8 mouse cellular contexts compared by ENCODE assay signal in the genomic region with DNA sequence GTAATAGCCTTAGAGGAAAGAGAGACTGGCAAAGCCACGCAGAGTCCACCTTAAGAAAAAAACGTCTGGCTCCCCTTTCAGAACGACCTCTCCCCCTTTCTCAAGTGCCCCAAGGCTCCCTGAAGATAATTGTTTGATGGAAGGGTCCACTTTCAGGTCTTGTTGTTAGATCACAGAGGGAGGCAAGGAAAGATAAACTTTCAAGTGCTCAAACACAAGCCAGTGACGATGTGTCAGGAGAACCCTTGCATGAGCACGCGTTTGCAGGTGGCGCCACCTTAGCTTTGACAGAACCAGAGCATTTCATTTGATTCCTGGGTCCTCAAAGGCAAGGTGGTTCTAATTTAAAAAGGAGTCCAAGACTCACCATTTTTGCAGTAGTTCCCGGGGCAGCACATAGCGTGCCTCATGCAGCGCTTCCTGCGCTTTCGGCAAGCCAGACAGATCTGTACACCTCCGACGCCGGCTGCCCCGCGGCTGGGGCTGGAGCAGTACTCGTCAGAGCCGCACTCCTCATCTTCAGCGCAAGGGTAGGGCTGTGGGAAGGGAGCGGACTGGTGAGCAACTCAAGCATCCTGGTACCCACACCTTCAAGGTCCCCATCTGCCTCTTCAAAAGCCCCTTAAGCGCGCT. TPM values are rescaled to one million over a fixed set of nuclear protein-coding genes. Genes with fewer than 3 reads are reported as not detected.
DNase-seq lines count a peak whose midpoint lies in the region; ATAC-seq lines count a peak whose summit lies in the region.

No protein-coding gene starts in this region.

- no peak overlapping the region for H3K27ac ChIP-seq in kidney, embryonic 14.5 days (ENCODE audit: low read depth, low read length)
- peak overlapping the region; percentile 22; the same call in 1 of the 2 replicates for H3K27ac ChIP-seq in embryonic facial prominence, embryonic 15.5 days (replicated peaks)
- no peak overlapping the region for H3K27ac ChIP-seq in limb, embryonic 12.5 days
- H3K27ac ChIP-seq in neural tube, embryonic 14.5 days (ENCODE audit: low read depth, low read length), result no peak overlapping the region

- DNase-seq in kidney, adult 8-10 months, result no peak
- DNase-seq in adrenal gland, postnatal 14 days, result no peak
- DNase-seq in urinary bladder, postnatal 36 days (ENCODE audit: low spot score in 2 of 2), result no peak
- no peak for DNase-seq in ovary, postnatal 14 days (ENCODE audit: low spot score)

- peaks cover 5% of the 10 kb centered on the region; the same call in 1 of the 2 replicates for H3K4me1 ChIP-seq in kidney, embryonic 14.5 days (ENCODE audit: control insufficient read depth, insufficient read depth, low read length)
- H3K4me1 ChIP-seq in embryonic facial prominence, embryonic 15.5 days, result peaks cover 22% of the 10 kb centered on the region
- peaks cover 15% of the 10 kb centered on the region for H3K4me1 ChIP-seq in limb, embryonic 12.5 days (replicated peaks)
- H3K4me1 ChIP-seq in neural tube, embryonic 14.5 days (ENCODE audit: control insufficient read depth, insufficient read depth, low read length), result peaks cover 15% of the 10 kb centered on the region

- H3K4me3 ChIP-seq in kidney, embryonic 14.5 days (ENCODE audit: low read length), result peak overlapping the region; percentile 52
- peak overlapping the region; percentile 47 for H3K4me3 ChIP-seq in embryonic facial prominence, embryonic 15.5 days (replicated peaks)
- H3K4me3 ChIP-seq in limb, embryonic 12.5 days (replicated peaks), result peak overlapping the region; percentile 42
- peak overlapping the region; percentile 30 for H3K4me3 ChIP-seq in neural tube, embryonic 14.5 days (ENCODE audit: low read depth, low read length)

- H3K36me3 ChIP-seq in kidney, embryonic 14.5 days (ENCODE audit: control insufficient read depth, insufficient read depth, low read length), result no peaks in the 10 kb centered on the region
- no peaks in the 10 kb centered on the region for H3K36me3 ChIP-seq in embryonic facial prominence, embryonic 15.5 days
- no peaks in the 10 kb centered on the region for H3K36me3 ChIP-seq in limb, embryonic 12.5 days
- no peaks in the 10 kb centered on the region for H3K36me3 ChIP-seq in neural tube, embryonic 14.5 days (ENCODE audit: control insufficient read depth, insufficient read depth, low read length)

- WGBS in kidney, embryonic 14.5 days, result 0% methylated on average over 23 of the region's 23 CpGs
- under 1% methylated on average over 23 of the region's 23 CpGs for WGBS in embryonic facial prominence, embryonic 15.5 days
- WGBS in limb, embryonic 12.5 days, result 2% methylated on average over 23 of the region's 23 CpGs
- under 1% methylated on average over 23 of the region's 23 CpGs for WGBS in neural tube, embryonic 14.5 days

- H3K9me3 ChIP-seq in kidney, embryonic 14.5 days (ENCODE audit: control insufficient read depth, low read length), result no peaks in the 10 kb centered on the region
- no peaks in the 10 kb centered on the region for H3K9me3 ChIP-seq in embryonic facial prominence, embryonic 15.5 days (replicated peaks)
- H3K9me3 ChIP-seq in limb, embryonic 12.5 days, result no peaks in the 10 kb centered on the region
- no peaks in the 10 kb centered on the region for H3K9me3 ChIP-seq in neural tube, embryonic 14.5 days (ENCODE audit: control insufficient read depth, low read length)

- peak overlapping the region; percentile 54; the same call in 1 of the 2 replicates for H3K9ac ChIP-seq in kidney, embryonic 14.5 days (ENCODE audit: low read depth, low read length)
- peak overlapping the region; percentile 35; the same call in 1 of the 2 replicates for H3K9ac ChIP-seq in embryonic facial prominence, embryonic 15.5 days
- peak overlapping the region; percentile 24; the same call in 1 of the 2 replicates for H3K9ac ChIP-seq in limb, embryonic 12.5 days (replicated peaks)
- H3K9ac ChIP-seq in neural tube, embryonic 14.5 days (replicated peaks; ENCODE audit: low read depth, low read length), result no peak overlapping the region

- H3K4me2 ChIP-seq in kidney, embryonic 14.5 days (replicated peaks; ENCODE audit: low read depth, low read length), result peak overlapping the region; percentile 68
- peak overlapping the region; percentile 60 for H3K4me2 ChIP-seq in embryonic facial prominence, embryonic 15.5 days (replicated peaks)
- peak overlapping the region; percentile 68 for H3K4me2 ChIP-seq in limb, embryonic 12.5 days
- H3K4me2 ChIP-seq in neural tube, embryonic 14.5 days (ENCODE audit: low read depth, low read length), result peak overlapping the region; percentile 62

- H3K27me3 ChIP-seq in kidney, embryonic 14.5 days (ENCODE audit: control insufficient read depth, insufficient read depth, low read length), result peaks cover 15% of the 10 kb centered on the region; the same call in 1 of the 2 replicates
- peaks cover 50% of the 10 kb centered on the region for H3K27me3 ChIP-seq in embryonic facial prominence, embryonic 15.5 days
- peaks cover 40% of the 10 kb centered on the region for H3K27me3 ChIP-seq in limb, embryonic 12.5 days
- peaks cover 19% of the 10 kb centered on the region for H3K27me3 ChIP-seq in neural tube, embryonic 14.5 days (ENCODE audit: control insufficient read depth, insufficient read depth, low read length)

- peak; percentile 71 for ATAC-seq in kidney, embryonic 14.5 days (ENCODE audit: low FRiP score, low TSS enrichment)
- peak; percentile 51; the same call in 1 of the 2 replicates for ATAC-seq in embryonic facial prominence, embryonic 15.5 days (ENCODE audit: insufficient number of reproducible peaks, low FRiP score, low TSS enrichment, low read depth)
- peak; percentile 56 for ATAC-seq in limb, embryonic 12.5 days (ENCODE audit: insufficient number of reproducible peaks, insufficient read depth, low FRiP score, low TSS enrichment, low read depth)
- peak; percentile 46; the same call in 1 of the 2 replicates for ATAC-seq in neural tube, embryonic 14.5 days (ENCODE audit: low read depth)

RNA-seq across cellular contexts. Expression of gene Dkk1, which starts 0.9 kb away (rescaled TPM):
- 31.2 and 37.8 TPM in 2 replicates for polyA plus RNA-seq in kidney, embryonic 14.5 days (2014; fragmentation: Nextera tagmentation; extraction: Ambion mirVana)
- 19.6 and 19.8 TPM in 2 replicates for polyA plus RNA-seq in embryonic facial prominence, embryonic 15.5 days (2015; fragmentation: Nextera tagmentation; extraction: Ambion mirVana)
- 5.6 and 6.3 TPM in 2 replicates for polyA plus RNA-seq in limb, embryonic 12.5 days (2016; fragmentation: Nextera tagmentation; extraction: Ambion mirVana)
- polyA plus RNA-seq in neural tube, embryonic 14.5 days (2014; fragmentation: Nextera tagmentation; extraction: Ambion mirVana), result 0.88 and 1.1 TPM in 2 replicates
- 0.15 and 0.38 TPM in 2 replicates for total RNA-seq in adrenal gland, postnatal 14 days (2021)
